Mouse (Mus musculus) kidney, adult 2 months (tissue): ENCODE data around the gene Tollip.

Experiments
- CTCF ChIP-seq: fragments of 200-500 bp; conservative IDR thresholded peaks from 2 replicates; pipeline ENCODE4 v1.5.1; 2011; ENCODE audit warnings: low read depth, mild to moderate bottlenecking, control low read depth, low read length, moderate library complexity, mixed read lengths; ENCODE audit not compliant: insufficient read depth, insufficient read length
- POLR2A ChIP-seq: fragments of 200-500 bp; IDR thresholded peaks from one replicate; pipeline ENCODE4 v1.6.1; 2011; ENCODE audit warnings: low read depth, low read length, control low read depth

- no peak for TF ChIP-seq CTCF
- TF ChIP-seq POLR2A, result no peak
These were observed 35.3 kb upstream of the Tollip start for GRCm38 (mm10) chr7:141953616-141954015.
